Mouse (Mus musculus) liver, postnatal 0 days (tissue): ENCODE results near the gene Prss27. TPM values are rescaled to one million over a fixed set of nuclear protein-coding genes. Genes with fewer than 3 reads are reported as not detected.

Experiments used
- ATAC-seq: fragments of 200-750 bp; cut with Nextera tagmentation; 2 replicates; pipeline ENCODE4 v1.8.0; 2017; ENCODE audit warnings: mild to moderate bottlenecking, moderate library complexity
- DNase-seq: peaks from one replicate; pipeline ENCODE4 v3.0.0-alpha.2; 2016
- H3K27ac ChIP-seq: fragments of 300-500 bp; sonication (generic); 2 replicates; pipeline ENCODE4 v1.5.1; 2014; ENCODE audit warnings: antibody characterized with exemption, moderate library complexity, mild to moderate bottlenecking, low read depth
- H3K27me3 ChIP-seq: fragments of 300-500 bp; sonication (generic); 2 replicates; pipeline ENCODE4 v1.6.1; 2014; ENCODE audit warnings: low read length, control low read depth, mixed read lengths; ENCODE audit not compliant: insufficient read depth
- H3K36me3 ChIP-seq: fragments of 300-500 bp; sonication (generic); replicated peaks from 2 replicates; pipeline ENCODE4 v1.6.1; 2014; ENCODE audit warnings: mild to moderate bottlenecking, control low read depth, low read length, moderate library complexity, mixed read lengths; ENCODE audit not compliant: insufficient read depth
- H3K4me1 ChIP-seq: fragments of 300-500 bp; sonication (generic); 2 replicates; pipeline ENCODE4 v1.6.1; 2014; ENCODE audit warnings: antibody characterized with exemption, mild to moderate bottlenecking, control low read depth; ENCODE audit not compliant: insufficient read depth
- H3K4me2 ChIP-seq: fragments of 300-500 bp; sonication (generic); 2 replicates; pipeline ENCODE4 v1.6.1; 2014; ENCODE audit warnings: low read depth, mild to moderate bottlenecking, low read length, moderate library complexity, mixed read lengths
- H3K4me3 ChIP-seq: fragments of 300-500 bp; sonication (generic); 2 replicates; pipeline ENCODE4 v1.5.1; 2014; ENCODE audit warnings: low read depth, low read length
- H3K9ac ChIP-seq: fragments of 300-500 bp; sonication (generic); replicated peaks from 2 replicates; pipeline ENCODE4 v1.6.1; 2014; ENCODE audit warnings: mild to moderate bottlenecking, moderate library complexity
- H3K9me3 ChIP-seq: fragments of 300-500 bp; sonication (generic); 2 replicates; pipeline ENCODE4 v1.6.1; 2016; ENCODE audit warnings: mild to moderate bottlenecking, control low read depth, low read length, mixed read lengths
- CTCF ChIP-seq: sonication (generic); IDR thresholded peaks from 2 replicates; pipeline ENCODE4 v1.5.1; 2016; ENCODE audit warnings: antibody characterized with exemption, low read depth
- EP300 ChIP-seq: IDR thresholded peaks from 2 replicates; pipeline ENCODE4 v1.6.1; 2016; ENCODE audit warnings: antibody characterized with exemption, low read depth, mild to moderate bottlenecking
- WGBS: fragments of 180-500 bp; shearing (Covaris S2); extraction: QIAGEN DNeasy Blood & Tissue Kit; methylation state at CpG from one replicate; pipeline ENCODE4 v1.1.7; 2014; ENCODE audit not compliant: insufficient replicate concordance; 5-methylcytosine and 5-hydroxymethylcytosine counted together
- polyA plus RNA-seq: library from polyadenylated mRNA; unstranded; fragments of >200 nt; fragmentation: Nextera tagmentation; extraction: Ambion mirVana; gene quantifications from 2 replicates; pipeline ENCODE4 v1.2.1, GENCODE M21; 2015

The Prss27 gene
- polyA plus RNA-seq, 1 experiment from 2014 or later, result not detected

DNA sequence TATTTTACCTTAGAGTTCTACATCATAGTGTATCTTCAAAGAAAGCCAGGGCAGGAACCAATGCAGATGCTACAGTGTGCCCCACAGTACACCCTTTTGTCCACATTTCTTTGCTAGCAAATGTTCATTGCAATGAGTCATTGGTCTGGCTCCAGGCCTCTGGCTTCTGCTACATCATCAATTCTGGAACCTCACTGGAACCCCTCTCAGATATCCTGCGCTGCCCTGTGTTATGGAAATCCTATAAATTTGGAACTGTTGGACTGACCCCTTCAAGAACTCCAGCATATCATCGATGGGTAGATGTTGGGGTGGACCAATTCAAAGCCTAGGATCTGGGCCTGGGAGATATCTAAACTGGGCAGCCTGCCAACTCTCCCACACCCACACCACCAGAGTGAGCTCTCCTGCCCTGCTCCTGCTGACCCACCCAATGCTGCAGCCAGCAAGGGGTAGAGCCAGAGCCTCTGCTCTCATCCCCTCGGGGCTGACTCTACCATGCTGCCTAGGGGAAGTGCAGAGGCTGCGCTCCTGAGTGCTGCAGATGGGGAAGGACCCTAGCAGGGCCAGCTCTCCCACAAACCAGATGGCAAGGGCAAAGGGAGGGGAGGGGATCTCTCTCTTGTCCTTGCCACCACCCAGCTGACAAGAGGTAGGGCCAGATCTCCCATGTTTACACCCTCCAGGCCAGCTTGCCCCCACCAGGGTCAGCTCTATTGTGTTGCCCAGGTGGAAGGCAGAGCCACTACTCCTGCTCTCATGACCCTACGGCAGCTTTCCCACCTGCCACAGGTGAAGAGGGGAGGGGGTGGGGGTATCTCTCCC, 16.4 kb upstream of the Prss27 start:
- Histone ChIP-seq H3K27me3 (no peaks in the 10 kb centered on the region), H3K4me2 (peak overlapping the region; percentile 19; the same call in 1 of the 2 replicates), H3K36me3 (no peaks in the 10 kb centered on the region), H3K27ac (no peak overlapping the region), H3K4me1 (no peaks in the 10 kb centered on the region), H3K9ac (no peak overlapping the region), H3K4me3 (no peak overlapping the region), H3K9me3 (no peaks in the 10 kb centered on the region)
- 52% methylated on average over 5 of the region's 5 CpGs for WGBS
- DNase-seq, result peak; percentile 46
- no peak for TF ChIP-seq CTCF
- TF ChIP-seq EP300, result no peak
- peak; percentile 64 for ATAC-seq

GRCm38 (mm10) chr17:24029477-24029876, 8.5 kb upstream of the Prss27 start:
- H3K9ac ChIP-seq, result no peak overlapping the region

GRCm38 (mm10) chr17:24030551-24030950, 7.4 kb upstream of the Prss27 start:
- H3K27me3 ChIP-seq, result no peaks in the 10 kb centered on the region
- H3K27ac ChIP-seq, result no peak overlapping the region
- DNase-seq (no peak), ATAC-seq (no peak)
- H3K4me3 ChIP-seq, result no peak overlapping the region
- TF ChIP-seq CTCF (no peak), EP300 (no peak)
- no peaks in the 10 kb centered on the region for H3K4me1 ChIP-seq
- H3K9ac ChIP-seq, result no peak overlapping the region
- no peak overlapping the region for H3K4me2 ChIP-seq
- 80% methylated on average over 18 of the region's 22 CpGs for WGBS
- H3K36me3 ChIP-seq, result no peaks in the 10 kb centered on the region
- H3K9me3 ChIP-seq, result no peaks in the 10 kb centered on the region

More at GRCm38 (mm10) chr17:24029477-24029876, 8.5 kb upstream of the Prss27 start:
- no peaks in the 10 kb centered on the region for H3K9me3 ChIP-seq
- ATAC-seq (no peak), DNase-seq (no peak)
- no peaks in the 10 kb centered on the region for H3K4me1 ChIP-seq
- TF ChIP-seq CTCF (no peak), EP300 (no peak)
- no peak overlapping the region for H3K4me3 ChIP-seq
- WGBS, result 74% methylated on average over 7 of the region's 7 CpGs
- H3K4me2 ChIP-seq, result no peak overlapping the region
- H3K27ac ChIP-seq, result no peak overlapping the region
- no peaks in the 10 kb centered on the region for H3K27me3 ChIP-seq
- H3K36me3 ChIP-seq, result no peaks in the 10 kb centered on the region

GRCm38 (mm10) chr17:24035087-24035486, 2.9 kb upstream of the Prss27 start:
- WGBS, result 65% methylated on average over 7 of the region's 7 CpGs
- ATAC-seq (no peak), DNase-seq (no peak)
- H3K4me2 ChIP-seq, result no peak overlapping the region
- no peak overlapping the region for H3K9ac ChIP-seq
- no peaks in the 10 kb centered on the region for H3K27me3 ChIP-seq
- H3K27ac ChIP-seq, result no peak overlapping the region
- no peaks in the 10 kb centered on the region for H3K36me3 ChIP-seq
- no peaks in the 10 kb centered on the region for H3K9me3 ChIP-seq
- no peak overlapping the region for H3K4me3 ChIP-seq
- TF ChIP-seq CTCF, result no peak
- TF ChIP-seq EP300, result no peak
- no peaks in the 10 kb centered on the region for H3K4me1 ChIP-seq

DNA sequence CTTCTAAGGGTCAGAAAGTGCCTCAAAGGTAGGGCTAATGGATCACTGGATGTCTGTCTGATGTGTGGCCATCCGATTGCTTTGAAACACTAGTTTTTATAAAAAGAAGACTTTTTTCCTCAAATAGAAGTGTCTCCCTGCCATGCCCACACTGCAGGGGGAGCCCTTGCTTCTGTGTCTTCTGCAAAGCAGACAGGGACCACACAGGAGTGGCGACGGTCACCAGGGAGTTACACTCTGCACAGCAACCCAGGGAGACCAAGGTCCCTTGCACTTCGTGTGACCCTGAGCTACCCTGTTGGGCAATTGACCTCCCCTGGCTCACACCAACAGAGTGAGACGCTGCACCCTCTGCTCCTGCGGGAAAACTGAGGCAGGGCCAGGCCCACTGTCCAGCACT, 990 bp upstream of the Prss27 start:
- ATAC-seq, result no peak
- WGBS, result 48% methylated on average over 6 of the region's 6 CpGs
- H3K9me3 ChIP-seq, result no peaks in the 10 kb centered on the region
- no peak overlapping the region for H3K4me3 ChIP-seq
- DNase-seq, result no peak
- H3K27ac ChIP-seq, result no peak overlapping the region
- no peaks in the 10 kb centered on the region for H3K4me1 ChIP-seq
- no peak overlapping the region for H3K9ac ChIP-seq
- TF ChIP-seq CTCF, result peak; percentile 35
- no peak for TF ChIP-seq EP300
- no peak overlapping the region for H3K4me2 ChIP-seq
- H3K27me3 ChIP-seq, result no peaks in the 10 kb centered on the region
- H3K36me3 ChIP-seq, result no peaks in the 10 kb centered on the region

- no peak; the same call in 1 of the 2 replicates for ATAC-seq
- H3K9ac ChIP-seq, result no peak overlapping the region
- WGBS, result 47% methylated on average over 13 of the region's 13 CpGs
Observed at GRCm38 (mm10) chr17:24037360-24037759, 584 bp upstream of the Prss27 start.

More at GRCm38 (mm10) chr17:24037360-24037759, 584 bp upstream of the Prss27 start:
- no peak overlapping the region for H3K27ac ChIP-seq
- H3K9me3 ChIP-seq, result no peaks in the 10 kb centered on the region
- no peaks in the 10 kb centered on the region for H3K4me1 ChIP-seq
- H3K36me3 ChIP-seq, result no peaks in the 10 kb centered on the region
- DNase-seq, result no peak
- H3K27me3 ChIP-seq, result no peaks in the 10 kb centered on the region
- no peak overlapping the region for H3K4me2 ChIP-seq
- H3K4me3 ChIP-seq, result no peak overlapping the region
- TF ChIP-seq EP300 (no peak), CTCF (no peak)
